In genomic region chr12:98106789-98107684, GRCm38 (mm10) we compare ENCODE assay signal across 13 mouse cellular contexts.
DNase-seq lines count a peak whose midpoint lies in the region; ATAC-seq and TF ChIP-seq lines count a peak whose summit lies in the region.
"Had no signal": no experiment of that assay in that cellular context is flagged by ENCODE, and none has a peak within 500 bp of the region (broad histone marks: within the 10 kb centered on the region; RNA-seq: fewer than 3 reads in every experiment).

No protein-coding gene starts in this region.

- no peak overlapping the region for H3K9ac ChIP-seq in hindbrain, embryonic 12.5 days
- no peak overlapping the region for H3K9ac ChIP-seq in hindbrain, embryonic 13.5 days
- no peak overlapping the region for H3K9ac ChIP-seq in midbrain, embryonic 13.5 days (replicated peaks)
- H3K9ac ChIP-seq in midbrain, postnatal 0 days (replicated peaks; ENCODE audit: low read length, poor library complexity, severe bottlenecking): no peak overlapping the region
- H3K9ac ChIP-seq in forebrain, embryonic 12.5 days: no peak overlapping the region
- H3K9ac ChIP-seq: heart, embryonic 15.5 days had no signal

- WGBS in hindbrain, embryonic 12.5 days: 43% methylated on average over 10 of the region's 10 CpGs
- WGBS in hindbrain, embryonic 13.5 days: 45% methylated on average over 10 of the region's 10 CpGs
- WGBS in midbrain, embryonic 13.5 days: 49% methylated on average over 10 of the region's 10 CpGs
- WGBS in midbrain, postnatal 0 days: 48% methylated on average over 10 of the region's 10 CpGs
- WGBS in forebrain, embryonic 12.5 days: 44% methylated on average over 10 of the region's 10 CpGs
- 42% methylated on average over 10 of the region's 10 CpGs for WGBS in olfactory bulb, adult 2 months

- H3K27me3 ChIP-seq in hindbrain, embryonic 12.5 days: no peaks in the 10 kb centered on the region
- no peaks in the 10 kb centered on the region for H3K27me3 ChIP-seq in hindbrain, embryonic 13.5 days
- no peaks in the 10 kb centered on the region for H3K27me3 ChIP-seq in midbrain, embryonic 13.5 days
- H3K27me3 ChIP-seq in midbrain, postnatal 0 days (ENCODE audit: insufficient read depth, low read length): no peaks in the 10 kb centered on the region
- no peaks in the 10 kb centered on the region for H3K27me3 ChIP-seq in forebrain, embryonic 12.5 days
- H3K27me3 ChIP-seq: heart, embryonic 15.5 days had no signal

- H3K27ac ChIP-seq in hindbrain, embryonic 12.5 days: no peak overlapping the region
- H3K27ac ChIP-seq in hindbrain, embryonic 13.5 days: no peak overlapping the region; the same call in 1 of the 2 replicates
- H3K27ac ChIP-seq in midbrain, embryonic 13.5 days: peak overlapping the region; percentile 44
- H3K27ac ChIP-seq in midbrain, postnatal 0 days (ENCODE audit: low read depth, low read length): no peak overlapping the region
- no peak overlapping the region for H3K27ac ChIP-seq in forebrain, embryonic 12.5 days
- H3K27ac ChIP-seq in olfactory bulb, adult 2 months (ENCODE audit: insufficient read depth, low read depth, low read length): 0 out of 2 replicates have a peak overlapping the region, but pooled peaks have one; percentile 32
- H3K27ac ChIP-seq: heart, embryonic 15.5 days had no signal

- no peaks in the 10 kb centered on the region for H3K36me3 ChIP-seq in hindbrain, embryonic 12.5 days
- no peaks in the 10 kb centered on the region for H3K36me3 ChIP-seq in hindbrain, embryonic 13.5 days
- H3K36me3 ChIP-seq in midbrain, embryonic 13.5 days: no peaks in the 10 kb centered on the region
- no peaks in the 10 kb centered on the region for H3K36me3 ChIP-seq in midbrain, postnatal 0 days (ENCODE audit: insufficient read depth, low read length)
- no peaks in the 10 kb centered on the region for H3K36me3 ChIP-seq in forebrain, embryonic 12.5 days (replicated peaks)
- H3K36me3 ChIP-seq: heart, embryonic 15.5 days had no signal

- ATAC-seq in hindbrain, embryonic 12.5 days (ENCODE audit: low FRiP score): peak; percentile 50; the same call in 1 of the 2 replicates
- ATAC-seq in hindbrain, embryonic 13.5 days (ENCODE audit: low FRiP score): no peak
- ATAC-seq in midbrain, embryonic 13.5 days: peak; percentile 68; the same call in 1 of the 2 replicates
- ATAC-seq in midbrain, postnatal 0 days (ENCODE audit: low FRiP score): no peak
- ATAC-seq in forebrain, embryonic 12.5 days (ENCODE audit: low FRiP score): peak; percentile 63; the same call in 1 of the 2 replicates
- ATAC-seq: CD4-positive, CD25-positive, alpha-beta regulatory T cell, adult 4 months had no signal

- no peak for TF ChIP-seq POLR2A in olfactory bulb, adult 2 months (IDR thresholded peaks at IDR 0.05; ENCODE audit: insufficient read depth, low read depth, low read length)

- no peak for DNase-seq in midbrain, postnatal 0 days (ENCODE audit: low spot score)
- no peak for DNase-seq in cerebellum, adult 18-20 months
- no peak for DNase-seq in thymus, postnatal 0 days (ENCODE audit: low spot score)
- DNase-seq: cerebellum, adult 9-11 months; kidney, adult 2 months; thymus, postnatal 25 days had no signal

- H3K4me2 ChIP-seq in hindbrain, embryonic 12.5 days (replicated peaks): no peak overlapping the region
- H3K4me2 ChIP-seq in hindbrain, embryonic 13.5 days: no peak overlapping the region
- no peak overlapping the region for H3K4me2 ChIP-seq in midbrain, embryonic 13.5 days (replicated peaks)
- H3K4me2 ChIP-seq in midbrain, postnatal 0 days (ENCODE audit: low read depth, low read length, poor library complexity, severe bottlenecking): no peak overlapping the region
- peak overlapping the region; percentile 15; the same call in 1 of the 2 replicates for H3K4me2 ChIP-seq in forebrain, embryonic 12.5 days
- H3K4me2 ChIP-seq: heart, embryonic 15.5 days had no signal

- H3K4me3 ChIP-seq in hindbrain, embryonic 12.5 days: no peak overlapping the region
- H3K4me3 ChIP-seq in hindbrain, embryonic 13.5 days: no peak overlapping the region
- no peak overlapping the region for H3K4me3 ChIP-seq in midbrain, embryonic 13.5 days (replicated peaks)
- no peak overlapping the region for H3K4me3 ChIP-seq in midbrain, postnatal 0 days (ENCODE audit: low read depth, low read length)
- H3K4me3 ChIP-seq in forebrain, embryonic 12.5 days (replicated peaks): no peak overlapping the region
- no peak overlapping the region for H3K4me3 ChIP-seq in olfactory bulb, adult 2 months (ENCODE audit: insufficient read depth, low read depth, low read length)
- H3K4me3 ChIP-seq: heart, embryonic 15.5 days had no signal

- no peak for TF ChIP-seq CTCF in midbrain, postnatal 0 days (IDR thresholded peaks at IDR 0.05)
- TF ChIP-seq CTCF in olfactory bulb, adult 2 months (IDR thresholded peaks at IDR 0.05; ENCODE audit: insufficient read depth, low read depth, low read length): no peak

- peaks cover 4% of the 10 kb centered on the region; the same call in 1 of the 2 replicates for H3K4me1 ChIP-seq in hindbrain, embryonic 12.5 days
- H3K4me1 ChIP-seq in hindbrain, embryonic 13.5 days (replicated peaks): peaks cover 12% of the 10 kb centered on the region
- peaks cover 5% of the 10 kb centered on the region; the same call in 1 of the 2 replicates for H3K4me1 ChIP-seq in midbrain, embryonic 13.5 days (replicated peaks)
- H3K4me1 ChIP-seq in midbrain, postnatal 0 days (ENCODE audit: insufficient read depth, low read length): no peaks in the 10 kb centered on the region
- peaks cover 18% of the 10 kb centered on the region for H3K4me1 ChIP-seq in forebrain, embryonic 12.5 days
- H3K4me1 ChIP-seq in olfactory bulb, adult 2 months (ENCODE audit: control insufficient read depth, insufficient read depth, low read length): peaks cover 5% of the 10 kb centered on the region; the same call in 1 of the 2 replicates
- H3K4me1 ChIP-seq: heart, embryonic 15.5 days had no signal

- no peaks in the 10 kb centered on the region for H3K9me3 ChIP-seq in hindbrain, embryonic 12.5 days (replicated peaks)
- no peaks in the 10 kb centered on the region for H3K9me3 ChIP-seq in hindbrain, embryonic 13.5 days
- H3K9me3 ChIP-seq in midbrain, embryonic 13.5 days: peaks cover 2% of the 10 kb centered on the region; the same call in 1 of the 2 replicates
- no peaks in the 10 kb centered on the region for H3K9me3 ChIP-seq in midbrain, postnatal 0 days (ENCODE audit: low read length)
- H3K9me3 ChIP-seq in forebrain, embryonic 12.5 days: no peaks in the 10 kb centered on the region
- H3K9me3 ChIP-seq: heart, embryonic 15.5 days had no signal

Comparison
In these comparisons a context has a peak if more than half of its experiments do, and no peak if none do; other contexts are left out.
1. ATAC-seq: peak in hindbrain, embryonic 12.5 days (single experiment), midbrain, embryonic 13.5 days (single experiment) and forebrain, embryonic 12.5 days (single experiment); none in hindbrain, embryonic 13.5 days (single experiment) and midbrain, postnatal 0 days (single experiment).
2. H3K27ac ChIP-seq: peak in midbrain, embryonic 13.5 days (single experiment) and olfactory bulb, adult 2 months (single experiment); none in hindbrain, embryonic 12.5 days (single experiment), hindbrain, embryonic 13.5 days (single experiment), midbrain, postnatal 0 days (single experiment) and forebrain, embryonic 12.5 days (single experiment).